Mouse (Mus musculus) liver, embryonic 12.5 days (tissue): ENCODE data around the gene Herc1. TPM values are rescaled to one million over a fixed set of nuclear protein-coding genes. Genes with fewer than 3 reads are reported as not detected.

ENCODE experiments used
- ATAC-seq: fragments of 200-750 bp; cut with Nextera tagmentation; 2 replicates; pipeline ENCODE4 v1.8.0; 2017; ENCODE audit warnings: moderate number of reproducible peaks, mild to moderate bottlenecking, moderate library complexity
- H3K27ac ChIP-seq: fragments of 300-500 bp; sonication (generic); 2 replicates; pipeline ENCODE4 v1.5.1; 2016; ENCODE audit warnings: mild to moderate bottlenecking
- H3K27me3 ChIP-seq: fragments of 300-500 bp; sonication (generic); replicated peaks from 2 replicates; pipeline ENCODE4 v1.6.1; 2016; ENCODE audit warnings: mild to moderate bottlenecking, moderate library complexity
- H3K36me3 ChIP-seq: fragments of 300-500 bp; sonication (generic); 2 replicates; pipeline ENCODE4 v1.6.1; 2016; ENCODE audit warnings: mild to moderate bottlenecking, moderate library complexity
- H3K4me1 ChIP-seq: fragments of 300-500 bp; sonication (generic); 2 replicates; pipeline ENCODE4 v1.6.1; 2016
- H3K4me2 ChIP-seq: fragments of 300-500 bp; sonication (generic); 2 replicates; pipeline ENCODE4 v1.6.1; 2016; ENCODE audit warnings: mild to moderate bottlenecking, moderate library complexity
- H3K4me3 ChIP-seq: fragments of 300-500 bp; sonication (generic); 2 replicates; pipeline ENCODE4 v1.5.1; 2016; ENCODE audit warnings: mild to moderate bottlenecking, moderate library complexity
- H3K9ac ChIP-seq: fragments of 300-500 bp; sonication (generic); 2 replicates; pipeline ENCODE4 v1.6.1; 2016; ENCODE audit warnings: mild to moderate bottlenecking, moderate library complexity
- H3K9me3 ChIP-seq: fragments of 300-500 bp; sonication (generic); replicated peaks from 2 replicates; pipeline ENCODE4 v1.6.1; 2016; ENCODE audit warnings: mild to moderate bottlenecking, moderate library complexity
- WGBS: fragments of 180-500 bp; shearing (Covaris S2); methylation state at CpG from one replicate; pipeline ENCODE4 v1.1.7; 2016; ENCODE audit not compliant: insufficient replicate concordance; 5-methylcytosine and 5-hydroxymethylcytosine counted together
- polyA plus RNA-seq: library from polyadenylated mRNA; unstranded; fragments of >200 nt; fragmentation: Nextera tagmentation; extraction: Ambion mirVana; gene quantifications from 2 replicates; pipeline ENCODE4 v1.2.1, GENCODE M21; 2016

Herc1 gene
- polyA plus RNA-seq, 1 experiment from 2014 or later: 35.8 TPM

DNA sequence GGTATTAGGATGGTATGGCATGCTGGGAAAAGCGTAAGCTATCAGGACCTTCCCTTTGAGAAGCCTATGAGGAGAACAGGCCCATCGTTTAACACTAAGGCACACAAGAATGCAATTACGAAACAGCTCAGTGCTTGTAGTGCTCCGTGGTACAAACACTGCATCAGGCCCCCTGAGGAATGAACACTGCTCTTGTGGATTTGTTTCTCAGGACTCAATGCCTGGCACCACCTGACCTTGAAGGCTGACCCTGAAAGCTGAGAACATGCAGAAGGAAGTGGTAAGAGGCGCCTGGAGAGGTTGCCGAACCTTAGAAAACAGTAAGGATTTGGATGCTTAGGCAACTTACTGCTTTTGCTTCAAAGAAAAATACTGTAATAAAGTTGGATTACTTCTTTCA lies 20.8 kb upstream of the Herc1 start:
- no peak for ATAC-seq
- H3K4me3 ChIP-seq: no peak overlapping the region
- 0 out of 2 replicates have a peak, but pooled peaks cover 7% of the 10 kb centered on the region for H3K4me1 ChIP-seq
- H3K9me3 ChIP-seq: no peaks in the 10 kb centered on the region
- H3K9ac ChIP-seq: no peak overlapping the region
- no peak overlapping the region for H3K4me2 ChIP-seq
- H3K27me3 ChIP-seq: no peaks in the 10 kb centered on the region
- H3K36me3 ChIP-seq: no peaks in the 10 kb centered on the region
- H3K27ac ChIP-seq: no peak overlapping the region
- WGBS: 60% methylated on average over 6 of the region's 6 CpGs

DNA sequence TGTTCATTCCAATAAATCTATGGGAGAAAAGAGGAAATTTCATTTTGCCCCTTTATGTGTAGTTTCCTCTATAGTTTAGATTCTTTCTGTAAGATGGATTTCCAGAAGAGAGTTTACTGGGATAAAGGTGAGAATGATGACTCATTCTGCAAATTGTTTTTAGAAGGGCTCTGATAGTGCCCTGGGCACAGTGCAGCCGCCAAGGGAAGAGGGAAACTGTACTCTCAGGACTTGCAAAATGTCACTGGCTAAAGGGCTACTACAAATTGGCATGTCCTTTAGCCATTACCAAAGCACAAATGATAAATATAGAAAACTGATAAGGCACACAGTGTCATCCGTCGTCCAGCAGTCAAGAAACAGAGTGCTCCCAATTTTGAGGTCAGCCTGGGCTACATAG lies 19.8 kb upstream of the Herc1 start:
- WGBS: 57% methylated on average over 3 of the region's 3 CpGs
- no peak overlapping the region for H3K27ac ChIP-seq
- no peak for ATAC-seq

DNA sequence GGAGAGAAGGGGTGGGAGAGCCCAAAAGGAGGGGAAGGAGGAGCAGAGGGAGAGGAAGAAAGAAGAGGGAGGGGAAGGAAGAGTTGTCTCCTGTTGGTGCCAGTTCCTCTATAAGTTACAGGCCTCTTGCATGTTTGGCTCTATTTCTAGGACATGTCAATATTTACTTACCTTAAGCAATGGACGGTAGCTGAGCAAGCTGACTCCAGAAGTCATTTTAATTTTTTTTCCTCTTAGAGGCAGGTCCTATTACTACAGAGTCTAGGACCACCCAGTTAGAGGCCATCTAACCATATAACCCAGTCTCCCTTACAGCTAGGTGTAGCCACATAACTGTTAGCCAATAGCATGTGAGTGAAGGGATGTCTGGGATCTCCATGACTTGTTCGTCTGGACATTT lies 18.7 kb upstream of the Herc1 start:
- 0 out of 2 replicates have a peak, but pooled peaks cover 3% of the 10 kb centered on the region for H3K4me1 ChIP-seq
- no peak overlapping the region for H3K27ac ChIP-seq
- H3K4me3 ChIP-seq: no peak overlapping the region
- no peak for ATAC-seq
- H3K9ac ChIP-seq: no peak overlapping the region
- WGBS: 74% methylated on average over 2 of the region's 2 CpGs
- H3K36me3 ChIP-seq: no peaks in the 10 kb centered on the region
- H3K4me2 ChIP-seq: no peak overlapping the region
- no peaks in the 10 kb centered on the region for H3K27me3 ChIP-seq
- no peaks in the 10 kb centered on the region for H3K9me3 ChIP-seq

More for the DNA sequence above, 19.8 kb upstream of the Herc1 start:
- Histone ChIP-seq H3K9ac (no peak overlapping the region), H3K36me3 (no peaks in the 10 kb centered on the region), H3K4me1 (0 out of 2 replicates have a peak, but pooled peaks cover 6% of the 10 kb centered on the region), H3K4me2 (no peak overlapping the region), H3K4me3 (no peak overlapping the region), H3K27me3 (no peaks in the 10 kb centered on the region), H3K9me3 (no peaks in the 10 kb centered on the region)

- ATAC-seq: no peak
Observed at GRCm38 (mm10) chr9:66332393-66332792, 17.9 kb upstream of the Herc1 start.

DNA sequence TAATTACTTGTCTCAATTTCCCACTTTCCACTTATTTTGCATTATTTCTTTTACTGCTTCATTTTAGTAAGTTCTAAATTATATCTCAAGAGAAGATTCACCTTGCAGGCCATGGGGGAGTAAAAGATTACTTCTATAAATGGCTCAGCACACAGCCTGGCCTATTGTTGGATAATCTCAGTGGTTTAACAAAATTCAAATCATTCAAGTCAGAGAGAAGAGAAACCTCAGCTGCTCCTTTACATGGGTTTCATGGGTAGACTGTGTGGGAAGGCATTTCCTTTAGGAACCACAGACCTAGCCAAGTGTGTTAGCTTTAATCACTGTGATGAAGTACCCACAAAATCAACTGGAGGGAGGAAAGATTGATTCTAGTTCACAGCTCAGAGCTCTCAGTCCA lies 13.0 kb upstream of the Herc1 start:
- H3K4me2 ChIP-seq: no peak overlapping the region
- ATAC-seq: no peak

More at GRCm38 (mm10) chr9:66332393-66332792, 17.9 kb upstream of the Herc1 start:
- no peak overlapping the region for H3K27ac ChIP-seq
- no peaks in the 10 kb centered on the region for H3K36me3 ChIP-seq
- H3K4me2 ChIP-seq: no peak overlapping the region
- H3K9me3 ChIP-seq: no peaks in the 10 kb centered on the region
- H3K27me3 ChIP-seq: no peaks in the 10 kb centered on the region; the same call in 1 of the 2 replicates
- 0 out of 2 replicates have a peak, but pooled peaks cover 3% of the 10 kb centered on the region for H3K4me1 ChIP-seq
- WGBS: 62% methylated on average over 2 of the region's 2 CpGs
- H3K9ac ChIP-seq: no peak overlapping the region
- H3K4me3 ChIP-seq: no peak overlapping the region

DNA sequence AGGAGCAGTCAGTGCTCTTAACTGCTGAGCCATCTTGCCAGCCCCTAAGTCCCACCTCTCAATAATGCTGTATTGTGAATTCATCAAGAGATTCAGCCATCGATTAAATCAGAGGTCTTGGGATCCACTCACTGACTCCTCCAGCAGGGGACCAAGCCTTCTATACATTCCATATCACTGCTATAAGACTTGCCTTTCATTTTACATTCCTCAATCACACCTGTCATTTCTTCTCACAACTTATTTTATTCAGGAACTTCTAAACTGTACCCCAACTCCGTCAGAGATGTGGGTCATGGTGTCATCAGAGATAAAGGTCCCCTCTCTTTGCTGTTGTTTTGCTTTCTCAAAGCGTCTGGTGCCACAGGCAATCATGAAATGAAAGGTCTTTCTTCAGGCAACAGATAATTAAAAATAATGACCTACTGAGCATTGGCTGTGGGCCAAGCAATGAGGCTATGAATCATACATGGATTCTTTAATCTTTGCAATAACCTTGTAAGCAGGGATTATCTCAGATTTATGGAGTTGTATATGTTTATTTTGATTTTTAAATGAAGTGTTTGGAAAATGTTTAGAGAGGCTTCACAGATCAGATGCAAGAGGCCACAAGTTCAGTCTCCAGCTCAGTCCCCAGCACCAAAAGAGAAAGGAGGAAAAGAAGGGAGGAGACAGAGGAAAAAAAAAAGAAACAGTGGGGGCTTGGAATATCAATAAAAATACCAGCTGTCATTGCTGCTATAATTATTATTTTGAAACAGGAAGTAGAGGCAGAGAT lies 12.1 kb upstream of the Herc1 start:
- Histone ChIP-seq H3K4me2 (no peak overlapping the region), H3K4me3 (no peak overlapping the region), H3K27ac (no peak overlapping the region), H3K9ac (no peak overlapping the region), H3K9me3 (no peaks in the 10 kb centered on the region), H3K36me3 (no peaks in the 10 kb centered on the region), H3K4me1 (peaks cover 17% of the 10 kb centered on the region), H3K27me3 (no peaks in the 10 kb centered on the region; the same call in 1 of the 2 replicates)
- WGBS: 59% methylated on average over 3 of the region's 3 CpGs
- ATAC-seq: no peak

More for the DNA sequence above, 13.0 kb upstream of the Herc1 start:
- H3K4me1 ChIP-seq: peaks cover 17% of the 10 kb centered on the region
- H3K36me3 ChIP-seq: no peaks in the 10 kb centered on the region
- no peak overlapping the region for H3K4me3 ChIP-seq
- no peaks in the 10 kb centered on the region; the same call in 1 of the 2 replicates for H3K27me3 ChIP-seq
- H3K9ac ChIP-seq: no peak overlapping the region
- no peaks in the 10 kb centered on the region for H3K9me3 ChIP-seq
- no peak overlapping the region for H3K27ac ChIP-seq

- no peak for ATAC-seq
- H3K4me2 ChIP-seq: no peak overlapping the region
- WGBS: 40% methylated on average over 1 of the region's 1 CpGs
- H3K4me3 ChIP-seq: no peak overlapping the region
- no peaks in the 10 kb centered on the region for H3K9me3 ChIP-seq
- H3K36me3 ChIP-seq: no peaks in the 10 kb centered on the region
- no peak overlapping the region for H3K9ac ChIP-seq
- H3K27me3 ChIP-seq: no peaks in the 10 kb centered on the region; the same call in 1 of the 2 replicates
- H3K27ac ChIP-seq: 0 out of 2 replicates have a peak overlapping the region, but pooled peaks have one; percentile 36
- H3K4me1 ChIP-seq: peaks cover 17% of the 10 kb centered on the region
Observed at GRCm38 (mm10) chr9:66339714-66340113, 10.5 kb upstream of the Herc1 start.

DNA sequence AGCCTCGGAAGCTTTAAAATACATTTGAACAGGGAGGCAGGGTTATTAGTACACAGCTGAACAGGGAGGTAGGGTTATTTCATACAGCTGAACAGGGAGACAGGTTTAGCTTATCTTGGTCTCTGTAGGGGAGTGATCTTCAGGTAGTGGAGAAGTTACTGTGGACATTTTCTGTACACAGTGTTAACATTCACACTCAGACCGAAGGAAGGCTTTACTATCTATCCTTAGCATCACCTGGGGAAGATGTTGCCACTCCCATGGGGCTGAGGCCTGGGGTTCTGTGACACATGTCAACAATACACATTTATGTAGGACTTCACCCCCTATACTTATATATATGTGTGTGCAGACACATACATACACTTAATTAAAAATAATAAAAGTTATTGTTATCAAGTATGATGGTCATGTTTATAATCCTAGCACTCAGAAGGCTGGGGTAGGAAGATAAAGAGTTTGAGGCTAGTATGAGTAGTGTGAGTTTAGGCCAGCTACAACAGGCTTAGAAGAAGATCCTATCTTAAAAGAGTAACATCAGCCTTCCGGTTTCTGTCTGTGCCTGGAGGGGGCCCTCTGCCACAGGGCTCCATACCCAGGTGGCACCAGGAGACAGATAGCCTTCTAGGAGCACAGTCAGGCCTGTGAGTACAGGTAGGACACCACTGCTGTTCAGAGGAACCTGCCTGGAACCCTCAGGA lies 9.7 kb upstream of the Herc1 start:
- peaks cover 21% of the 10 kb centered on the region for H3K4me1 ChIP-seq
- H3K4me2 ChIP-seq: peak overlapping the region; percentile 5; the same call in 1 of the 2 replicates
- 33% methylated on average over 3 of the region's 3 CpGs for WGBS
- peak overlapping the region; percentile 19; the same call in 1 of the 2 replicates for H3K9ac ChIP-seq
- no peaks in the 10 kb centered on the region for H3K36me3 ChIP-seq
- peak overlapping the region; percentile 59 for H3K27ac ChIP-seq
- no peaks in the 10 kb centered on the region; the same call in 1 of the 2 replicates for H3K27me3 ChIP-seq
- no peaks in the 10 kb centered on the region for H3K9me3 ChIP-seq
- peak; percentile 81 for ATAC-seq
- H3K4me3 ChIP-seq: no peak overlapping the region

DNA sequence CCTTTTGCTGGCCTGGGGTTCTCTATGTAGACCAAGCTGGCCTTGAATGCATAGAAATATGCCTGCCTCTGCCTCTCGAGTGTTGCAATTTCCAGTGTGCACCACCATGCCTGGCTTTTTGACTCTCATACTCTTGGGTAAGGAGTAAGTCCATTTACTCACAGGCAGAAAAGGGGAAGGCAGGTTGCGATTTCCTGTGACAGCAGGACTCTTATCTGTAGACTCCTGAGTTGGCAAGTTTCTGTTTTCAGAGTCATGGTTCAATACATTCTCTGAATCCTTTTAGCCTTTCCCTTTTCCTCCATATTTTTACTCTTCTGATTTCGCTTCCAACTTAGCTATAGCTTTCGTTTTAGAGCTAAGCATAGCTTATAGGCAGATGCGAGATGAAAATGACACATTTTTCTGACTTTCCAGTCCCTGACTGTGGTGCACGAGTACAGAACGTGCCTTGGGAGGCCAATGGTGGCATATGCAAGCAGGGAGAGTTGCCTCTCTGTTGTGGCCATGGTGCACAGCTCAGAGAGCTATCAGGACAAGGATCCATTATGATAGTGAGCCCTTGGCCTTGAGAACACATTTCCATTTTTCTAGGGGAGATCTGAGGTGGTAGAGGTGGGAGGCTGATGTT lies 2.7 kb upstream of the Herc1 start:
- H3K4me1 ChIP-seq: peaks cover 51% of the 10 kb centered on the region
- H3K4me3 ChIP-seq: 0 out of 2 replicates have a peak overlapping the region, but pooled peaks have one; percentile 9
- no peaks in the 10 kb centered on the region for H3K27me3 ChIP-seq
- ATAC-seq: peak; percentile 36; the same call in 1 of the 2 replicates
- peak overlapping the region; percentile 100 for H3K27ac ChIP-seq
- WGBS: 38% methylated on average over 7 of the region's 7 CpGs
- H3K4me2 ChIP-seq: peak overlapping the region; percentile 64
- no peaks in the 10 kb centered on the region for H3K9me3 ChIP-seq
- no peaks in the 10 kb centered on the region for H3K36me3 ChIP-seq
- peak overlapping the region; percentile 60 for H3K9ac ChIP-seq

DNA sequence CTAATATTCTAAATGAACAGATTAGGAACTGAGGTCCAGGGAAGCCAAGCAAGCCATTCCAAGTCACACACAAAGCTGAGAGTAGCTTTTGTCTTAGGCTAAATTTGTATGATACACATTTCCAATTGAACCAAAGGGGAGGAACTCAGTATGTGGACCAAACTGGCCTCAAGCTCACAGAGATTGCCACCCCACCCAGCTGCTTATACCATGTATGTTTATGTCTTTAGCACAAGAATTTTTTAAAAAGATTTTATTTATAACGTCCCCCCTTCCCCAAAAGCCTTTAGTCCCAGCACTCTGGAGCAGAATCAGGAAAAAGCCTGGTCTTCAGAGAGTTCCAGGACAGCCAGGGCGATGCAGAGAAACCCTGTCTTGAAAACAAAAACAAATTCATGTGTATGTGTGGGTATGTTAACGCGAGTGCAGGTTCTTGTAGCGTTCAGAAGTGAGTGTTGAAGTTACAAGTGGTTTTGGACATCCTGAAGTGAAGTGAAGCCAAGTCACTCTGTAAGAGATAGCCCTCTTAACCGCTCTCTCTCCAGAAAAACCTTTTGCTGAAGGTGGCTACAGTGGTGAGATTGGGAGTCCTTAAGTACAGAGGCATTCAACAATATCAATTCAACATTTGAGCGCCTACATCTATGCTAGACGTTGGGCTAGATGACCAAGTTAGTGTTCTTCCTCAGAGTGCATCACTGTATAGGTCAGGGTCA lies 948 bp upstream of the Herc1 start:
- ATAC-seq: peak; percentile 70
- Histone ChIP-seq H3K4me1 (peaks cover 63% of the 10 kb centered on the region), H3K27ac (peak overlapping the region; percentile 100), H3K9ac (peak overlapping the region; percentile 99), H3K4me2 (peak overlapping the region; percentile 91), H3K9me3 (no peaks in the 10 kb centered on the region), H3K27me3 (no peaks in the 10 kb centered on the region), H3K36me3 (peaks cover 5% of the 10 kb centered on the region), H3K4me3 (peak overlapping the region; percentile 99)
- WGBS: 16% methylated on average over 8 of the region's 8 CpGs

DNA sequence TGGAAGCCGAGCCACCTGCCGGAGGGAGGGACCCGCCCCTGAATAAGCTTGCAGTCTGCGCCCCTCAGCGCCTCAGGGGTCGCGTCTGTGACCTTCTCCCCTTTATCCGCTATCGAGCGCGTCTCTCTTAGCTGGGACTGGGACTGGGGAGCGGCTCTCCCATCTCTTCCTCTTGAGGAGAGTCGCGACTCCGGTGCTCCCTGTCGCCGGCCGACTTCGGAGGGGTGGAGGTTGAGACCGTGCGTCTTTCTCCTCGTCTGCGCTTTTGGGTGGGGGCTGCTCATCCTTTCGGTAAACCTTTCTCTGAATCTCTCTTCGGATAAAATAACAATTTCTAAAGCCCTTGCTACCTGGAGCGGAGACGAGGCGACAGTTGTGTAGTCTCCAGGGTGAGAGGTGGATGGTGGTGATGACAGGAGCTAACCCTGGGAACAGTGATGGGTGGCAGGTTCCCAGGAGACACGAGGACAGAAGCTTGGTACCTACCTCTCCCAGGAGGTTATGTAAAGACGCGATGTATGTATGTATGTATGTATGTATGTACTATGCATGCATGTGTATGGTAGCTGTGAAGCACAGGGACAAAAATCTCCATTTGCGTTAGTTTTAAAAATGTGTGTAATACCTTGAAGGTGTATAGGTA lies 659 bp downstream of the Herc1 start:
- Histone ChIP-seq H3K4me3 (peak overlapping the region; percentile 99), H3K4me2 (peak overlapping the region; percentile 91), H3K4me1 (peaks cover 64% of the 10 kb centered on the region), H3K36me3 (peaks cover 5% of the 10 kb centered on the region), H3K27ac (peak overlapping the region; percentile 100), H3K27me3 (no peaks in the 10 kb centered on the region), H3K9ac (peak overlapping the region; percentile 99), H3K9me3 (no peaks in the 10 kb centered on the region)
- WGBS: under 1% methylated on average over 32 of the region's 32 CpGs
- ATAC-seq: peak; percentile 43
